Mouse (Mus musculus) heart, embryonic 14.5 days (tissue): ENCODE data around the gene Dusp13. TPM values are rescaled to one million over a fixed set of nuclear protein-coding genes. Genes with fewer than 3 reads are reported as not detected.

Experiments
- polyA plus RNA-seq: library from polyadenylated mRNA; unstranded; fragments of >200 nt; fragmentation: Nextera tagmentation; extraction: Ambion mirVana; gene quantifications from 2 replicates; pipeline ENCODE4 v1.2.1, GENCODE M21; 2014

The Dusp13 gene
- polyA plus RNA-seq, 1 experiment from 2014 or later, result not detected

Other genes starting within 250 kb of the Dusp13 start
- 0.18 TPM in 2 replicates for gene Dupd1, start 36.6 kb downstream of the Dusp13 start, polyA plus RNA-seq
- gene Samd8, start 650 bp downstream of the Dusp13 start, polyA plus RNA-seq, result 8.5 and 11.5 TPM in 2 replicates
- 533 and 556 TPM in 2 replicates for gene Vdac2, start 74.1 kb upstream of the Dusp13 start, polyA plus RNA-seq
- gene Comtd1, start 97.8 kb upstream of the Dusp13 start, polyA plus RNA-seq, result 41.0 and 47.1 TPM in 2 replicates
- gene Zfp503, start 238.4 kb upstream of the Dusp13 start, polyA plus RNA-seq, result 0.67 and 1.6 TPM in 2 replicates